Mouse (Mus musculus) erythroblast, embryonic 14.5 days (primary cell): ENCODE measurements around the gene Atf6. TPM values are rescaled to one million over a fixed set of nuclear protein-coding genes. Genes with fewer than 3 reads are reported as not detected.

Experiments used
- H3K27me3 ChIP-seq: 2 replicates; pipeline ENCODE4 v1.6.1; 2012; ENCODE audit warnings: inconsistent platforms; ENCODE audit not compliant: control insufficient read depth
- H3K36me3 ChIP-seq: 2 replicates; pipeline ENCODE4 v1.6.1; 2012; ENCODE audit warnings: mild to moderate bottlenecking, inconsistent platforms; ENCODE audit not compliant: control insufficient read depth
- H3K4me1 ChIP-seq: 2 replicates; pipeline ENCODE4 v1.6.1; 2012; ENCODE audit warnings: inconsistent platforms; ENCODE audit not compliant: control insufficient read depth
- H3K4me3 ChIP-seq: replicated peaks from 2 replicates; pipeline ENCODE3; 2012; ENCODE audit warnings: moderate library complexity, mild to moderate bottlenecking, inconsistent platforms
- H3K9me3 ChIP-seq: 2 replicates; pipeline ENCODE4 v1.6.1; 2012; ENCODE audit warnings: low read length, inconsistent platforms, mixed read lengths; ENCODE audit not compliant: control insufficient read depth
- GATA1 ChIP-seq: IDR thresholded peaks from 2 replicates; pipeline ENCODE4 v1.6.1; 2012; ENCODE audit warnings: low read length, inconsistent platforms, mixed read lengths
- TAL1 ChIP-seq: IDR thresholded peaks from 3 replicates; pipeline ENCODE4 v1.6.1; 2012; ENCODE audit warnings: low read length, inconsistent platforms, mixed read lengths
- polyA plus RNA-seq: library from polyadenylated mRNA; stranded (reverse); fragments of >175 nt; gene quantifications from 2 replicates; pipeline ENCODE4 v1.2.3, GENCODE M21; 2012

The Atf6 gene
- polyA plus RNA-seq, 1 experiment, result 0.22 TPM

- Histone ChIP-seq H3K4me3 (no peak overlapping the region), H3K27me3 (no peaks in the 10 kb centered on the region), H3K4me1 (no peaks in the 10 kb centered on the region), H3K36me3 (no peaks in the 10 kb centered on the region), H3K9me3 (no peaks in the 10 kb centered on the region)
- TF ChIP-seq TAL1, result no peak
- TF ChIP-seq GATA1, result no peak
Measured at GRCm38 (mm10) chr1:170731865-170732595, 135.5 kb downstream of the Atf6 start.

GRCm38 (mm10) chr1:170729267-170729962, 138.2 kb downstream of the Atf6 start:
- TF ChIP-seq GATA1 (no peak), TAL1 (no peak)
- Histone ChIP-seq H3K36me3 (no peaks in the 10 kb centered on the region), H3K9me3 (no peaks in the 10 kb centered on the region), H3K4me3 (no peak overlapping the region), H3K27me3 (no peaks in the 10 kb centered on the region), H3K4me1 (no peaks in the 10 kb centered on the region)

- Histone ChIP-seq H3K9me3 (no peaks in the 10 kb centered on the region), H3K27me3 (no peaks in the 10 kb centered on the region), H3K4me1 (no peaks in the 10 kb centered on the region), H3K4me3 (no peak overlapping the region), H3K36me3 (no peaks in the 10 kb centered on the region)
- TF ChIP-seq TAL1, result no peak
- TF ChIP-seq GATA1, result no peak
Measured at GRCm38 (mm10) chr1:170728524-170728923, 139.0 kb downstream of the Atf6 start.

- no peaks in the 10 kb centered on the region for H3K9me3 ChIP-seq
- no peaks in the 10 kb centered on the region for H3K27me3 ChIP-seq
- no peak overlapping the region for H3K4me3 ChIP-seq
- H3K4me1 ChIP-seq, result no peaks in the 10 kb centered on the region
- H3K36me3 ChIP-seq, result no peaks in the 10 kb centered on the region
- TF ChIP-seq TAL1, result no peak
Measured at GRCm38 (mm10) chr1:170721560-170721959, 146.0 kb downstream of the Atf6 start.

GRCm38 (mm10) chr1:170718133-170718810, 149.3 kb downstream of the Atf6 start:
- Histone ChIP-seq H3K4me3 (no peak overlapping the region), H3K4me1 (no peaks in the 10 kb centered on the region), H3K27me3 (no peaks in the 10 kb centered on the region), H3K36me3 (no peaks in the 10 kb centered on the region), H3K9me3 (no peaks in the 10 kb centered on the region)
- TF ChIP-seq TAL1 (no peak), GATA1 (no peak)

- no peaks in the 10 kb centered on the region for H3K4me1 ChIP-seq
- TF ChIP-seq GATA1 (no peak), TAL1 (no peak)
- H3K27me3 ChIP-seq, result no peaks in the 10 kb centered on the region
- no peak overlapping the region for H3K4me3 ChIP-seq
- no peaks in the 10 kb centered on the region for H3K36me3 ChIP-seq
- H3K9me3 ChIP-seq, result no peaks in the 10 kb centered on the region
Measured at GRCm38 (mm10) chr1:170717241-170717828, 150.2 kb downstream of the Atf6 start.

GRCm38 (mm10) chr1:170711731-170712130, 155.8 kb downstream of the Atf6 start:
- TF ChIP-seq GATA1 (no peak), TAL1 (no peak)
- peaks cover 14% of the 10 kb centered on the region for H3K36me3 ChIP-seq
- H3K9me3 ChIP-seq, result no peaks in the 10 kb centered on the region
- H3K4me1 ChIP-seq, result no peaks in the 10 kb centered on the region; the same call in 1 of the 2 replicates
- no peaks in the 10 kb centered on the region for H3K27me3 ChIP-seq
- H3K4me3 ChIP-seq, result no peak overlapping the region

- peaks cover 14% of the 10 kb centered on the region for H3K36me3 ChIP-seq
- no peak for TF ChIP-seq TAL1
- TF ChIP-seq GATA1, result no peak
Measured at GRCm38 (mm10) chr1:170709969-170710368, 157.6 kb downstream of the Atf6 start.

GRCm38 (mm10) chr1:170709481-170709880, 158.1 kb downstream of the Atf6 start:
- no peak overlapping the region for H3K4me3 ChIP-seq
- peaks cover 14% of the 10 kb centered on the region for H3K36me3 ChIP-seq
- H3K4me1 ChIP-seq, result no peaks in the 10 kb centered on the region; the same call in 1 of the 2 replicates
- no peaks in the 10 kb centered on the region for H3K27me3 ChIP-seq
- H3K9me3 ChIP-seq, result no peaks in the 10 kb centered on the region
- TF ChIP-seq TAL1 (no peak), GATA1 (no peak)

More at GRCm38 (mm10) chr1:170709969-170710368, 157.6 kb downstream of the Atf6 start:
- Histone ChIP-seq H3K4me3 (no peak overlapping the region), H3K4me1 (no peaks in the 10 kb centered on the region; the same call in 1 of the 2 replicates), H3K9me3 (no peaks in the 10 kb centered on the region), H3K27me3 (no peaks in the 10 kb centered on the region)
